Mouse (Mus musculus) left cerebral cortex, postnatal 4 days (tissue): ENCODE results near the gene Polg2. TPM values are rescaled to one million over a fixed set of nuclear protein-coding genes. Genes with fewer than 3 reads are reported as not detected.
"Not testable (repeated sequence)": the region's sequence is repeated elsewhere in the genome, so short reads cannot be mapped to it uniquely, and the experiment has no call there.

Experiments used
- DNase-seq: peaks from one replicate; pipeline ENCODE4 v3.0.0-alpha.2; 2022
- intact Hi-C: fragments of 180-260 bp; cut with DNase I; formaldehyde crosslinking; loops from one replicate; pipeline ENCODE4 v1.15.1; 2025
- total RNA-seq, 2 experiments: library from RNA; stranded (reverse); gene quantifications; 2 replicates each; pipeline ENCODE4 v1.2.3; 2021

Polg2 gene
- total RNA-seq = 1 to 10 TPM; 5.2 to 6.2 TPM

- DNase-seq = peak; percentile 89
Observed at GRCm38 (mm10) chr11:106779388-106780088, at the start of gene Polg2. Gene Polg2 (minus strand): TSS chr11:106779537.

GRCm38 (mm10) chr11:106828079-106828478 lies 48.7 kb upstream of the Polg2 start:
- no peak for DNase-seq
- intact Hi-C loops = no loop called here

More at GRCm38 (mm10) chr11:106779388-106780088, at the start of gene Polg2:
- intact Hi-C loops = no loop called here

GRCm38 (mm10) chr11:106824403-106824802 lies 45.1 kb upstream of the Polg2 start:
- DNase-seq = no peak
- intact Hi-C loops = no loop called here

- DNase-seq = no peak
- intact Hi-C loops = no loop called here
Observed at GRCm38 (mm10) chr11:106823741-106824140, 44.4 kb upstream of the Polg2 start.

GRCm38 (mm10) chr11:106822911-106823310 lies 43.6 kb upstream of the Polg2 start:
- peak; percentile 36 for DNase-seq
- intact Hi-C loops = no loop called here

GRCm38 (mm10) chr11:106822491-106822890 lies 43.2 kb upstream of the Polg2 start:
- intact Hi-C loops = no loop called here
- DNase-seq = no peak

- no peak for DNase-seq
- intact Hi-C loops = no loop called here
Observed at GRCm38 (mm10) chr11:106821397-106821796, 42.1 kb upstream of the Polg2 start.

GRCm38 (mm10) chr11:106820972-106821371 lies 41.6 kb upstream of the Polg2 start:
- intact Hi-C loops = no loop called here
- peak; percentile 43 for DNase-seq

- intact Hi-C loops = no loop called here
- peak; percentile 51 for DNase-seq
Observed at GRCm38 (mm10) chr11:106820252-106820651, 40.9 kb upstream of the Polg2 start.

- intact Hi-C loops = no loop called here
Observed at GRCm38 (mm10) chr11:106819595-106819994, 40.3 kb upstream of the Polg2 start.

GRCm38 (mm10) chr11:106818341-106818740 lies 39.0 kb upstream of the Polg2 start:
- DNase-seq = peak; percentile 50

More at GRCm38 (mm10) chr11:106819595-106819994, 40.3 kb upstream of the Polg2 start:
- DNase-seq = peak; percentile 45

GRCm38 (mm10) chr11:106817808-106818207 lies 38.5 kb upstream of the Polg2 start:
- peak; percentile 80 for DNase-seq
- intact Hi-C loops = no loop called here

More at GRCm38 (mm10) chr11:106818341-106818740, 39.0 kb upstream of the Polg2 start:
- intact Hi-C loops = no loop called here

- intact Hi-C loops = no loop called here
- no peak for DNase-seq
Observed at GRCm38 (mm10) chr11:106817156-106817555, 37.8 kb upstream of the Polg2 start.

- intact Hi-C loops = no loop called here
- peak; percentile 48 for DNase-seq
Observed at GRCm38 (mm10) chr11:106816316-106816715, 37.0 kb upstream of the Polg2 start.

GRCm38 (mm10) chr11:106815761-106816160 lies 36.4 kb upstream of the Polg2 start:
- intact Hi-C loops = no loop called here
- no peak for DNase-seq

- intact Hi-C loops = no loop called here
- no peak for DNase-seq
Observed at GRCm38 (mm10) chr11:106815331-106815730, 36.0 kb upstream of the Polg2 start.

- DNase-seq = peak; percentile 73
- intact Hi-C loops = no loop called here
Observed at GRCm38 (mm10) chr11:106814601-106815320, 35.4 kb upstream of the Polg2 start.

GRCm38 (mm10) chr11:106812410-106813136 lies 33.2 kb upstream of the Polg2 start:
- intact Hi-C loops = no loop called here
- no peak for DNase-seq

GRCm38 (mm10) chr11:106807442-106807841 lies 28.1 kb upstream of the Polg2 start:
- DNase-seq, intact Hi-C loops: not testable (repeated sequence)

- intact Hi-C loops = no loop called here
- DNase-seq = no peak
Observed at GRCm38 (mm10) chr11:106802069-106802627, 22.8 kb upstream of the Polg2 start.

- intact Hi-C loops = no loop called here
- no peak for DNase-seq
Observed at GRCm38 (mm10) chr11:106795679-106796078, 16.3 kb upstream of the Polg2 start.
